Mouse (Mus musculus) layer of hippocampus, postnatal 36 days (tissue): ENCODE data around the gene Pcbp4. TPM values are rescaled to one million over a fixed set of nuclear protein-coding genes. Genes with fewer than 3 reads are reported as not detected.

Experiments used
- DNase-seq, 2 experiments: peaks; one replicate each; pipeline ENCODE4 v3.0.0; 2022
- total RNA-seq, 2 experiments: library from RNA; stranded (reverse); gene quantifications; 2 replicates each; pipeline ENCODE4 v1.2.3; 2021

The Pcbp4 gene
- total RNA-seq = 100 to 1,000 TPM; 175 to 176 TPM

DNA sequence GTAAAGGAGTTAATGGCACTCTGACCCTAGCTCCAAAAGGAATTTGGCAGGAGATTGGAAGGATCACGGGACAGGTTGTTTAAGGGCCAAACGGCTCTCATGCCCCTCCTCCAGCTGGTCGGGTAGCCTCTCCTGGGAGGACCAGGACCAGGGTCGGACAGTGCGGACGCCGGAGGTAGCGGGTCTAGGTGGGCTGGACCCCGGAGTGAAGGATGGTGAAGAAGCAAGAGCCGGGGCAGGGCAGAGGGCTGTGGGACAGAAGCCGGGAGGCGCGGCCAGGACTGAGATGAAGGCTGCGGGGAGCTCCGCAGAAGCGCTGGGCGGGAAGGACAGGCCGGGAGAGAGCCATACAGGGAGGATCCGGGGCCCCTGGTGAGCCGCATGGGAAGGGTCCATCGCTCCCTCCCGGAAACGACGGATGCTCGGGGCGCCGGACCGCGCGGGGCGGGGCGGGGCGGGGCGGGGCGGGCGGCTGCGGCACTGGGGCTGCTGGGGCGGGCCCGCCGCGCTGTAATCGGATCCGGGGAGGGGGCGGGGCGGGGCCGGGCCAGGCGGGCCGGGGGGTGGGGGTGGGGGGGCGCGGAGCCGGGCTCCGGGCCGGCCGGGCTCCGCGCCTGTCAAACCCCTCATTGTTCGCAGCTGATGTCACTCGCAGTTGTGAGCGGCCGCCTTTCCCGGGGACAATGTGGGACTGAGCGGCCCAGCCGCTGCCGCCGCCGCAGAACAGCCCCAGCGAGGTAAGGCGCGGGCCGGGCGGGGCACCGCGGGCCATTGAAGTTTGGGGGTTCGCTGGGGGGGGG, at the start of gene Pcbp4:
Gene Pcbp4 (plus strand): TSS at position 21 of the 800 bp plus-strand sequence.
- peak; percentile 53 to 60 for DNase-seq

DNA sequence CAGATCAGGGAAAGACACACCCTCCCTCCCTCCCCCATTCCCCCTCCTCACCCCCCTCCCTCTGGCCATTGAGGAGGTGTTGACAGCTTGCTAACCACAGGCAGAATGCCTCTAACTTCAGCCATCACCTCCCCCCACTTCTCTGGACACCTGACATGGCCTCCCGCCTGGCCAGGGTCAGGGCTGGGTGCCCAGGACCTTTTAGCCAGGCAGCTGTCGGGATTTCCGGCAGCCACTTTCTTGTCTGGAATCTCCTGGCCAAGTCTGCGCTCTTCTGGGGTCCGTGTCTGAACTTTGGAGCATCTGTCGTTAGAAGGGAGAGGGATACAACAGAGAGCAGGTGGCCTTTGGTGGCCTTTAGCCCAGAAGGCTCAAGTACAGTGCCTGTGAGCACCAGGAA, 47.8 kb upstream of the Pcbp4 start:
- DNase-seq = no peak

DNA sequence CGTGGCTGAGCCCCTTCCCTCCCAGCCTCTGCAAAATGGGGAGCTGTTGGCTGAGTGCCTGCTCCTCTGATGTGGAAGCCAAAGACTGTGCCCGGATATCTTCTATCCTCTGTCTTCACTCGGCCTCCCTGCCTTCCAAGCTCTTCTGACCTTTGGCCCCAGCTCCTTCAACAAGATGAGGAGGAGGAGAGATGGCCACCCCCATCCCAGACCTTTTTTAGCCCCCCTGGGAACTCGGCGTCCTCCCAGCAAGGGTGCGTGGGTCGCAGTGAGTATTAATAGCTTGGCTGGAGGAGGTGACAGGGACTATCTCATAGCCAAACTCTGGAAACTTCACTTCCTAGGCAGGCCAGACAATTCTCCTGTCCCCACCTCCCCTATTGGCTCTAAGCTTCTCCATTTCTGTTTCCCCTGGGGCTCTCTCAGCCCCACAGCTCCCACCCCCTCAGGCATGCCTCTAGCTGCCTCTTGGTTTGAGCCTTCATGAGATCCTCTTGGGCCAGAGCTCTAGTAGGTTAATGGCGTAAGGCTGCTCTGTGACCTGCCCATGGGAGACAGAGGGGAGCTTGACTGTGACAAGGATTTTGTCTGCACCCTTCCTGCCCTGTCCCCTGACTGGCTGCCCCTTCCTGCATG, 46.5 kb upstream of the Pcbp4 start:
- DNase-seq = no peak

DNA sequence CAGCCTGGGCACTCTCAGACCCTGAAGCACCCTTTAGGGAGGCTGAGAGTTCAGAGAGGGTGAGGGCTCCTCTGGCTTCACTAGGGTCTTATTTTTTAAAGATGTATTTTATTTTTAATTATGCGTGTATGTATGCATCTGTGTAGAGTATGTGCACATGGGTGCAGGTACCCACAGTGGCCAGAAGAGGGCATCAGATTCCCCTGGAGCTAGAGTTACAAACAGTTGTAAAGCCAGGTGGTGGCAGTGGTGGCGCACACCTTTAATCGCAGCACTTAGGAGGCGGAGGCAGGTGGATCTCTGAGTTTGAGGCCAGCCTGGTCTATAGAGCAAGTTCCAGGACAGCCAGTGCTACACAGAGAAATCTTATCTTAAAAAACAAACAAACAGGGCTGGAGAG, 44.0 kb upstream of the Pcbp4 start:
- DNase-seq = no peak

DNA sequence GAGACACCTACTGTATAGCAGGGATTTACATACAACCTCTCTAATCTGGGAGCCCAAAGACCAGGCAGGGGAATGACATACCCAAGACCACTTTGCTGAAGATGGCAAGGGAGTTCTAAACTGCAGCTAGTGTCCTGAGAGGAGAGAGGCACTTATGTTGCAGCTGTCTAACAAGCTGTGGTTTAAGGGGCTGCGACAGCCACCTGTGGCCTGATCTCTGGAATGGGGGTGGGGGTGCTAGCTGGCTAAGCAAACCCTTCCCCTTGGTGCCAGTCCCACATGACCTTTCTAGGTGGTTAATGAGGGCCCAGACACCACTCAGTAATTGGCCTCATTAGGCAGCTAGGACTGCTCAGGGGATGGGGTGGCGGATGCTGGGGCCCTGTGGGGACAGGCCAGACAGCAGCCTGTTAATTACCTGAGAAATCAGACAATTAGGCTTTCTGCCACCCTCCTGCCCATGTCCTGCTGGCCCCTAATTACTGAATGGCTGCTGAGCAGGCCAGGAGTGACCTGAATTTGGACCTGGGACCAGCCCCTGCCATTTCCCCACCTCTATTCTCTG, 42.9 kb upstream of the Pcbp4 start:
- DNase-seq = no peak

DNA sequence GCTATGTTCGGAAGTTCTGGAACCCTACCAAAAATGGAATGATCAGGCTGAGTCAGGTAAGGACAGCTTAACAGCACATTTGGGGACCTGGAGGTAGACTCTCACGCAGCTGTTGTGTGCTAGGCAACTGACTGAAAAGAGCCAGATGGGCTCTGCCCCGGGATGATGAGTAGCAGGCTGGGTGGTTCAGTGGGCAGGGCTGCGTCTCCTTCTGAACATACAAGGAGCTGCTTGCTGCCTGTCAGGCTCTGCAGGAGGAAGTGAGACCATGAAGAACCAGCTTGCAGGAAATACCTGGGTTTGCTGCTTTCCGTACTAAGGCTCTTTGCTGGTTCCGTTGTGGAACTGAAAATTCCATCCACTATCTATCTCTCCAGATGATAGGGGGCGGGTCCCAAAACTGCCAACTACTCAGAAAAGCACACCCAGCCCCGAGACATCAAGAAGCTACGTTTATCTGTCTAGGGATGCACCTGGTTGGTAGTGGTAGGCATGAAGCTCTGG, 41.9 kb upstream of the Pcbp4 start:
- no peak for DNase-seq

DNA sequence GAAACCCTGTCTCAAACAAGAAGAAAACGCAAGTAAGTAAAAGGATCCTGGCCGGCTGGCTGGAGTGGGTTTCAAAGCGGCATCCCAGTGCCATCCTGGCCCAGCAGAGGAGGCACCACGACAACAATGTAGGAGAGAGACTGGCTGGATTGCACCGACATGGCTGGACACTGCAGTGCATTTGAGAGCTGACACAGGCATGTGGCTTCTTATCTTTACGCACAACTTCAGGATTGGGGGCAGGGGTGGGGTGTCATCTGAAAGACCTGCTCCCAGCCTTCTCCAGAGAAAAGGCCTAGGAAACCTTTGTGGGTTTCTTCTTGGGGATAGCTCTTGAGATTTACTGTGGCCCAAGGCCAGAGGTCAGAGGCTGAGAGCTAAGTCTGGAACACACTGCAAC, 41.4 kb upstream of the Pcbp4 start:
- DNase-seq = no peak

DNA sequence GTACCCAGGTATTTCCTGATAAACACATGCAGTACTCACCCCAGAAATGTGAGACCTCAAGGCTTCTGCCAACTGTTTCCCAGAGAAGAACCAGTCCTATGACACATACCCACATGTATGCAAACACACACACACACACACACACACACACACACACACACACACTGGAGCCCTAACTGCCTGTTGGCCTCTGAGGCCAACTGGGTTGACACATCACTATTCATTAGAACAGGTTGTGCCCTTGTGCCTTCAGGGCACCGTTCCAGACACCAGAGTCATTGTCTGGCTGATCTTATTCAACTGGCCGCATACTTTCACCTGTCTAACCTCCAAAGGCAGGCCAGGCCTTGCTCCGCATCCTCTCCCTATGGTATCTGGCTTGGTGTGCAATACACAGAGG, 40.9 kb upstream of the Pcbp4 start:
- no peak for DNase-seq

DNA sequence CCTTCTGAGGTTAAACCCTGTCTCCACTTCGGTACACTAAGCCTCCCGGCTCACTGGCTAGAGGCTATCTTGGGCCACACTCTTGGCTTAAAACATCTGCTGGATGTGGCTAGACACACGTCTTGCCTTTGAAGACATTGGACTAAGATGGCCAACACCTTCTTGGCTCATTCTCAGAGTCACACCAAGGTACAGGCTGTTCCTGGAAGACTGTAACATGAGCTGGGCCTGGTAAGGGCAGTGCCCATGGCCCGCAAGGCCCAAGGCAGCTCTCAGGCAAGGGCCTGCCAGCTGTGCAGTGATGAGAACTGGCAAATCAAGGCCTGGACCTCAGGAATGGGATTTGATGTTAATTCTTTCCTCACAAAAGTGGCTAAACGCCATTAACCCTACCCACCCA, 39.5 kb upstream of the Pcbp4 start:
- no peak for DNase-seq

DNA sequence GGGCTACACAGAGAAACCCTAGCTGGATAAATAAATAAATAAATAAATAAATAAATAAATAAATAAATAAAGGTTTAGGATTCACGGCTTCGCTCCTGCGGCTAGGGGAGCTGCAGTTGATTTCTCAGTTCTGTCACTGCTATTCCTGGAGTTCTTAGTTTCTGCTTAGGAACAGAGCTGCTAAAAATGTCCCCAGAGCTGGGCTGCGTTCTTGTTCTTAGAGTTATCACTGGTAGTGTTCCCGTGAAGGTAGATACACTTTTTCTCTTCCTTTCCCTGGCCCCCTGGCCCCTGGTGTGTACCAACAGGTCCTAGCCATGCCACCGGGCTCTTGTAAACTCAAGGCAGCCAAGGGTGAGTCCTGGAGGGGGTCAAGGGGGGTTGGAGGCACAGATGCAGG, 36.3 kb upstream of the Pcbp4 start:
- no peak for DNase-seq

DNA sequence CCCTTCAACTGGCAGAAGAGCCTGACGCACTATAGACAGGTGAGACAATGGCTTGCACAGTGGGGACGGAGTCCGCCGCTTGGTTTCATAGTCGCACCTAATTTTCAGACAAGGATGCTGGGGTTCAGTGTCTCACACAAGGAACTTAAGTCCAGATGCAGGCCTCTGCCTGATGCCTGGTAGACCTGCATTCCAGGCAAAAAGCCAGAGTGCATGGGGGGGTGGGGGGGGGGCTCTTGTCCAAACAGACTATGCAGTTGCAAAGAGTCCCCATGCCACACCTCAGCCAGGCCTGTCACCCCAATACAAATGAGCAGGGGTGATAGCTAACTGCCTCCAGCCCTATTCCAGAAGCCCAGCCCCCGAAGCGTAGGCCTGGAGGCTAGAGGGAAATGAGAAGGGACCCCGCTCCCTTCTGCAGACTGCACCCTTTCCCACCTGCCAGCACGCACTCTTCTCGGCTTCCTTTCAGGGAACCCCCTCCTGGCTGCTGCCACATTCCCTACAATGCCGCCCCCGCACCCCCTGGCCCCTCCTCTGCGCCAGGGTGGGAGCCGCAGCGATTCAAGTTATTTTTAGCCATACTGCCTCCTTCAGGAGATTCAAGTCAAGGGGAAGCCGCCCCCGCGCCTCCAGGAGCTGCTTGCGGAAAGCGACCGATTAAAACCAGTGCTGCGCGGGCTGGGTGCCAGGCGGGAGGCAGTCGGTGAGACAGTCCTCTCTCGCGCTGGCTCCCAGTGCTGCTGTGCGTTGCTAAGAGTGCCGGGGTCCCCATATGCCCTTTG, 35.1 kb upstream of the Pcbp4 start:
- DNase-seq = peak; percentile 85

DNA sequence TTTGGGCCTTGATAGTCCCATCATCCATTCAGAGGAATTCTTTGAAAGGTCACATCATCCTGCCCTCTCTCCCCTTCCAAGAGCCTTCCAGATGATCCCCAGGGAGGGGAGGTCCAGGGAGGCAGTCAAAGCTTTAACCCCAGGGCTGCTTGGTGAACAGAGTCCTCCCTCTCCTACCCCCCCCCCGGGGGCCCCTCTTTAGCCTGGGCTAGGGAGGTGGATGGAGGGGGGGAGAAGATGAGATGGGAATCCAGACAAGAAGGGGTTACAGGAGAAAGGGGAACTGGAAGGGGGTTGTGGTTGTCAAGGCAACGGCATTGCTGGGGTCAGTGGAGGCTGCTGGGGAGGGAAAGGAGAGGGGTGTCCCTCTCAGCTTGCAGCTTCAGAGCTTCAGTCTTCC, 32.5 kb upstream of the Pcbp4 start:
- DNase-seq = no peak

DNA sequence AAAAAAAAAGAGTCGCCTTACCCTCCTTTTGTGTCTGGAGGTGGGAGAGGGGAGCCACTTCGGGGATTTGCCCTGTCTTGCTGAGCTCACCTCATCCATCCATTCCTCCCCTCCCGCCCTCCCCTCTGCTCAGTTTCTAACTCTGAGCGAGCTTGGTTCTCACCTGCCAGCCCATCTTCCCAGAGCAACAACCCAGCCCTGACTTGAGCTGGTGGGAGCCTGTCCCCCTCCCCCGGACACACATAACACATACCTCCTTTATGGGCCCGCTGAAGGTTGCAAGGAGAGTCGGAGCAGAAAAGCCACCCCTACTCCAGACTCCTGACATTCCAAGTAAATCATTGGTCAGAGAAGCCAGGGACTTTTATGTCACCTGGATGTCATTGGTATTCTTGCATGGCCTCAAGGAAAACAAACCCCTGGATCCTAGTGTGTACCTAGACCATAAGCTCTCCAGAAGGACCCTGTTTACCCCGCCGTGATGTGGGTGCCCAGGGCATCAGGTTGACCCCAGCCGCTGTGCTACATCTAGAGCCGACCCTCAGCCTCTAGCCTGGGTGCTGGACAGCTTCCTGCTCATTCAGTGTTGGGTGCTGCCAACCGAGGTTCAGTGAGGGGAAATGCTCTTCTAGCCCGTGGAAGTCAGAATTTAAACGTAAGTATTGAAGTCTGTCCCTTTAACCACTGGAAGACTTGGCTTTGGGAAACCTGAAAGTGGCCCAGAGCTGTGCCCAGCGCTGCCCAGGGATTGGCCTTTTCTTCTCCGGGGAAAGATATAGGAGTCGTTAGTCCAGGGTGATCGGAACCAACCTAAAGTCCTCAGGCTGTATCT, 31.8 kb upstream of the Pcbp4 start:
- no peak for DNase-seq

DNA sequence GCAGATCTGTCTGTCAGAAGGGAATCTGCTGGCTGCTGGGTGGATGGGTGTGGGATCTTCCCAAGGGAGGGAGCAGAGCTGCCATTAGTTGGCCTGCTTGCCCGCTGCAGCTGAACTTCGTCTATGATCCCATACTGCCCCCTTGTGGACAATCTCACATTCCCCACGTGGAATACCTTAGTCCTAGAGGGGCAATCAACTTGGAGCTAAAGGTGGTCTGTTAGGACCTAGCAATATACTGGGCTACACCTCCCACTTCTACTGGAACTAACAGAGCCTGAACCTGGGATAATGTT, 31.3 kb upstream of the Pcbp4 start:
- peak; percentile 82 to 84 for DNase-seq

DNA sequence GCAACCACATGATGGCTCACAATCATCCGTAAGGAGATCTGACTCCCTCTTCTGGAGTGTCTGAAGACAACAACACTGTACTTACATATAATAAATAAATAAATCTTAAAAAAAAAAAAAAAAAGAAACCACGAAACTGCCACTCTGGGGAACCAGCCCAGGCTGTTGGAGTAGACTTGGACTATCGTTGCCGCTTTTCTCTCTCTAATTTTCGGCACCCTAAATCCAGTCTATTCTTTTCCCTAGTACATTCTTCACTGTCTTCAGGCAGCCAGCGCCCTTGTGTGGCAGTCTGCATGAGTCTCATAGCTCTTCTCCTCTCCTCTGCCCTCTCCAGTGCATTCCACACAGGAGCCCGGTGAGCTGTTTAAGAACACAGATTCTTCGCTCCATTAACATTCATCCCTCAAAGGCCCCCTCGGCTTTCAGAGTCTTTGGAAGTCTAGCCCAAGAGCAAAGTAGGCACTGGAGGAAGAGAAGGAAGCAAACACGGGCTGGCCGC, 24.3 kb upstream of the Pcbp4 start:
- DNase-seq = no peak

DNA sequence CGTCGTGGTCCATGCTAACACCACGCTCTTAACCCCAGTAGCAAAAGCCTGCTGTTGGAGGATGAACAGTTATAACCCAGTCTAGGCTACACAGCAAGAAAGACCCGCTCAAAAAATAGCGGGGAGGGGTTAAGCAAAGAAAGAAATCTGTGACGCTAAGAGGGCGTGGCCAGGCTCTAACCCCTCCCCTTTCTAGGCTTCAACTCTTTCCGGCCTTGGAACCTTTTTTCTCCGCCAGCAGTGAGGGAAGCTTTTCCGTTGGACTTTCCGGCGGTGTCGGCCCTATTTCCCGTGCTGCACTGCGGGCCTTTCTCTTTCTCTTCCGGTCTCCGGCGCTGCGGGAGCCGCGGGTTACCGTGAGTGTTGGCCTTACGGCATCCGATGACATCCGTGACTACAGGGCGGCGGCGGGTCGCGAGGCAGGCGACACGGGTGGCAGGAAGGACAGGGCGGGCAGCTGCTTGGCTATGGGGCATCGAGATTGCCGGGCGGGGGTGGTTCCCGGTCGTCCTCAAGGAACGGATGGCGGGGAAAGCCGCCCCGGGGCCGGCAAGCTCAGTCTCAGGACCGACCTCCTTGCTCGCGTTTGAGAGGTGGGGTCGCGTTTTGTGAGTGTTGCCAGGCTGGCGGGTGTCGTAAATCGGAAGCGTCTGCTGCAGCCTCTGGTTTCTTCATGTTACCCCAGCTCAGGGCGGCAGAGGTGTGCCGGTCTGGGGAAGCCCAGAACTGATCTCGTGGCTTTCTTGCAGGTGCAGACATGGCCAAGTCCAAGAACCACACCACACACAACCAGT, 23.7 kb upstream of the Pcbp4 start, which contains the start of gene Rpl29:
Gene Rpl29 (plus strand): TSS at position 234 of the 794 bp plus-strand sequence.
- DNase-seq = peak; percentile 94 to 95

DNA sequence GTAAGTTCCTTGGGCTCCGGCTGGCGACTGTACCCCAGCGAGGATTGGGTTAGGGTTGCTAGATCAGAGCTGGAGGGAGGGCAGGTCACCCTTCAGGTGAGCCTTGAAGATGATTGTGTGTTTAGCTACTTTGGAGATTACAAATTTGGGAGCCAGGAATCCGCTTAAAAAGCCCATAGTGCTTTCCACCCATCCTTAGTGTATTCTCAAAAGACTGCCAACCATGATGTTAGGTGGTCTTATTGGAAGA, 23.2 kb upstream of the Pcbp4 start:
- DNase-seq = no peak

DNA sequence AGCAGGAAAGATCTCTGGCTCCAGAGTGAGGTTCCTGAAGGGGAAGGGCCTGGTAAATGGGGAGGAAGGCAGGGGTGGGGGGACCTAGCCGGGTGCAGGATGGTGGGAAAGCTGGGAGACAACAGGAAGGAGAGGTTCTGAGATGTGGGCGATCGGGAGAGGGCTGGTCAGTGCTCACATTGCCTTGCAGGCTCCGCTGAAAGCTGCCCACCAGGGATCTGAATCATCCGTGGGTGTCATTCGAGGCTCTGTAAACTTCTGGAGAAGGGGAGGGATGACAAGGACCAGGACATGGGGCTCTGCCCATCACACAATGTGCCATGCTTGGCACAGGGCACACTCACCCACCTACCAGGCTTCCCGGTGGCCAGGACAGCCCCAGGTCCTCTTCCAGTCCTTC, 19.7 kb upstream of the Pcbp4 start:
- DNase-seq = no peak

DNA sequence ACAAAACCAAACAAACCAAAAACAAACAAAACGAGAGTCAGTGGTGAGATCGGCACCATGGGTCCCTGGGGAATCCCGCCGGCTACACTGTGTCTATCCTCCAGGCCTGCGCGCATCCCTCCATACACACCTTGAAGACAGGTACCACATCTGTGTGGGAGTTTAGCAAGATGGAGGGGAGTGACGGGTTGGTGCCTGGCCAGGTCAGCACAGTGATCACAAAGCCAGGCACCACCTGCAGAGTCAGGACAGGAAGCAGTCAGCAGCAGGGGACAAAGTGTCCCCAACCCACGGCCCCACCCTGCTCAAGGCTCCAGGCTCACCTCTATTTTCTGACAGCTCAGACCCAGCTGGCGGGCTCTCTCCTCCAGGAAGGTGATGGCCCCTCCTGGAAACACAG, 16.5 kb upstream of the Pcbp4 start:
- DNase-seq = no peak

DNA sequence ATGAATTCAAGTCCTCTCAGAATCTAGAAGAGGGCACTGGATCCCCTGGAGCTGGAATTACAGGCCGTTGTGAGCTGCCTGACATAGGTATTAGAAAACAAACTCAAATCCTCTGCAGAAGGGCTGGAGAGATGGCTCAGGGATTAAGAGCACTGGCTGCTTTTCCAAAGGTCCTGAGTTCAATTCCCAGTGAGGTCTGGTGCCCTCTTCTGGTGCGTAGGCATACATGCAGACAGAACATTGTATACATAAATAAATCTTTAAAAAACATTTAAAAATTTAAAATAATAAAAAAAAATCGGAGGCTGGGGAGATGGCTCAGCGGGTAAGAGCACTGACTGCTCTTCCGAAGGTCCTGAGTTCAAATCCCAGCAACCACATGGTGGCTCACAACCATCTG, 10.4 kb upstream of the Pcbp4 start:
- no peak for DNase-seq

DNA sequence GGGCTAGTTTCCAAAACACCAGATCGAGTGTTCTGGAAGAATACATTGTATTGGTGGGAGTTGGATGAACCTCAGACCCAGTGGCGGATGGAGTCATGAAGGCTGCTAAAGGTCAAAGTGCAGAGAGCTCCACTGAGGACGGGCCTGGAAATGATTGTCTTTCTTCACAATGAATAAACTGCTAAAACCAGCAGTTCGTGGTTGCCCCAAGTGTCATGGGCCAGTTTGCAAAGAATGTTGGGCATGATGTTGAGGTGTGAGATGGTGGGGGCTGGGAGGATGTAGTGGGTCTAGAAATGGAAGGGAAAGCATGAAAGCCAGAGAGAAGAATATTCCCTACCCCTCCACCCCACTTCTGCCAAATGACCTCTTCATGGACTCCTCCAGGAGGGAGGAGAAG, 8.3 kb upstream of the Pcbp4 start:
- DNase-seq = no peak
